Mouse (Mus musculus) Patski (cell line): Measurements from ENCODE around the gene Map3k9. TPM values are rescaled to one million over a fixed set of nuclear protein-coding genes. Genes with fewer than 3 reads are reported as not detected.

ENCODE experiments used
- ATAC-seq: fragments of 100-300 bp; one replicate; pipeline ENCODE4 v1.8.0; 2021
- CTCF ChIA-PET: fragments of 350-600 bp; sonication (Branson Sonifier 250); formaldehyde crosslinking; loops from one replicate; lab custom pipeline; 2022; ENCODE audit warnings: inconsistent platforms; lab: Charles Lee
- POLR2A ChIA-PET: fragments of 350-600 bp; sonication (Branson Sonifier 250); formaldehyde crosslinking; loops from one replicate; lab custom pipeline; 2022; ENCODE audit warnings: antibody characterized with exemption, inconsistent platforms; lab: Charles Lee
- DNase-seq: peaks from one replicate; pipeline ENCODE4 v3.0.0-alpha.2; 2011; ENCODE audit warnings: low read depth, low spot score
- H3K27me3 ChIP-seq: fragments of 371-371 bp; one replicate; pipeline ENCODE4 v1.5.1; 2021
- CTCF ChIP-seq: fragments of 100-300 bp; IDR thresholded peaks from one replicate; pipeline ENCODE4 v1.5.1; 2021
- in situ Hi-C: fragments of 300-500 bp; cut with MboI; formaldehyde crosslinking; loops from 3 replicates; pipeline ENCODE4 v1.11.1; 2018; ENCODE audit warnings: low pct_unique_long_range_greater_than_20kb, mixed read lengths
- polyA plus RNA-seq: library from polyadenylated mRNA; unstranded; gene quantifications from one replicate; pipeline ENCODE4 v1.2.3, GENCODE M21; 2021

The Map3k9 gene
- polyA plus RNA-seq, 1 experiment from 2014 or later = 10.5 TPM

- TF ChIP-seq CTCF = no peak
- POLR2A ChIA-PET = no interaction called here
- DNase-seq = no peak
- CTCF ChIA-PET = no interaction called here
- H3K27me3 ChIP-seq = no peaks in the 10 kb centered on the region
- in situ Hi-C loops = no loop called here
- ATAC-seq = no peak
These were observed 15.6 kb downstream of the Map3k9 start for GRCm38 (mm10) chr12:81765386-81765785.

GRCm38 (mm10) chr12:81764370-81764769, 16.6 kb downstream of the Map3k9 start:
- CTCF ChIA-PET = no interaction called here
- DNase-seq (no peak), ATAC-seq (no peak)
- TF ChIP-seq CTCF = no peak
- POLR2A ChIA-PET = interaction anchor here (0.6 kb wide), 1 partner anchor 864 kb away, joined by 4 read pairs; no protein-coding TSS in a partner anchor
- in situ Hi-C loops = no loop called here
- H3K27me3 ChIP-seq = no peaks in the 10 kb centered on the region

DNA sequence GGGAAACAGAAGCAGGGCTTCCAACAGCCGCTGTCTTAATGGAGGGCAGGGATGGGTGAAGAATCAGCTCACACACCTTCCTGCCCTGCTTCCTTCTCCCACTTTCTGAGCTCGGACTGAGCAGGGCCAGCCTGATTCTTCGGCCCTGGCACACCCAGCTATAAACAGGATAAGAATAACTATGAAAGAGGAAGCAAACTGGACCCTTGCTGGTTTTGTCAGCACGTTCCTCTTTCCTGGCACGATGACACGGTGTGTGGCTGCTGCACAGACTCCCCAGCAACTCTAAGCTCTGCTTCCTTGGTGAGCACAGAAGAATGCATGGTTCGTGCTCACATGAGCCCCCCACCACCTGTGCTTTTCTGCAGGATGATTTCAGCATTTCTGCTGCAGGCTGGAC, 26.3 kb downstream of the Map3k9 start:
- POLR2A ChIA-PET = no interaction called here
- ATAC-seq (no peak), DNase-seq (no peak)
- no peak for TF ChIP-seq CTCF
- CTCF ChIA-PET = interaction anchor here (0.8 to 1.2 kb wide), 3 partner anchors 19 to 34 kb away, joined by 3 read pairs; no protein-coding TSS in a partner anchor
- in situ Hi-C loops = no loop called here
- H3K27me3 ChIP-seq = no peaks in the 10 kb centered on the region

DNA sequence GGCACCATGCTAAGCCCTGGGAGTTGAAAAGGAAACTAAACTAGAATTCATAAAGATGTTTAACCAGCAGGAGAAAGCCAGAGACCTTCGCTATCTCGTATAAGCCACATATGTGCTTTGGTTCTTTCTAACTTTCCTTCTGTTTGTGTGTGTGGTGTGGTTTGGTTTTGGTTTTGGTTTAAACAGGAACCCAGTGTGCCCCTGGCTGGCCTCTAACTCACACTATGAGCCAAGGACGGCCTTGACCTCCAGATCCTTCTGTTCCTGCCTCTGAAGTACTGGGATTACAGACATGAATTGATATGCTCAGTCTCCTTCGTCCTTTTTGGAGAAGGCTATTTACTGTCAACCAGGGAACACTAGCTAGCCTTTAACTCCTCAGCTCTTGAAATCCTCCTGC, 29.9 kb downstream of the Map3k9 start:
- TF ChIP-seq CTCF = no peak
- ATAC-seq (no peak), DNase-seq (no peak)
- CTCF ChIA-PET = no interaction called here
- POLR2A ChIA-PET = no interaction called here
- in situ Hi-C loops = no loop called here
- no peaks in the 10 kb centered on the region for H3K27me3 ChIP-seq

- ATAC-seq (peak; percentile 71), DNase-seq (peak; percentile 55)
- H3K27me3 ChIP-seq = no peaks in the 10 kb centered on the region
- ChIA-PET CTCF (interaction anchor here (2.3 kb wide), 1 partner anchor 40 kb away, joined by 7 read pairs; no protein-coding TSS in a partner anchor), POLR2A (interaction anchor here (0.6 kb wide), 1 partner anchor 438 kb away, joined by 3 read pairs; no protein-coding TSS in a partner anchor)
- no peak for TF ChIP-seq CTCF
- in situ Hi-C loops = no loop called here
These were observed 32.1 kb downstream of the Map3k9 start for GRCm38 (mm10) chr12:81748918-81749317.

DNA sequence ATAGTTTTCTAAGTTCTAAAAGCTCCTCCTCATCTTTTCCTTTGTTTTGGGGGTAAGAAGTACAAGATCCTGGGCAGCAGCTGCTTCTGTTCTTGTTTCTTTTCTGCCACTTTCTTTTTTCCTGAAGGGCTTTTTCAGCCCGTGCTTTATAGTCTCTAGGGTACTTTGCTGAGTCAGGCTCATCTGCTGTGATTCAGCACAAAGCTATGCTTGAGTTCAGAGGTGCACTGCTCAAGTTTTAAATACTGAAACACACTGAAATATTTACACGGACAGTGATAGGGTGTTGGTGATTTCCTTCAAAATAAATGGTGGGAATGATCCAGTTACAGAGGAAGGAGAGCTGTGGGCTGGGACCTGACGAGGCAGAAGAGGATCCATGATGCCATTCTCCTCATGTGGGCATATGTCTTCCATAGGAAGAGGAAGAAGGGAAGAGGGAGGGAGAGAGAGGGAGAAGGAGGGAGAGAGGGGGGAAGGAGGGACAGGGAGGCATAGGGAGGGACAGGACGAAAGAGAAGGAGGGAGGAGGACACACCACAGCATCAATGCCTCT, 32.9 kb downstream of the Map3k9 start:
- DNase-seq (no peak), ATAC-seq (peak; percentile 70)
- no peaks in the 10 kb centered on the region for H3K27me3 ChIP-seq
- TF ChIP-seq CTCF = no peak
- POLR2A ChIA-PET = interaction anchor here (0.9 kb wide), 1 partner anchor 30 kb away, joined by 3 read pairs; no protein-coding TSS in a partner anchor
- CTCF ChIA-PET = interaction anchor here (0.9 to 2.3 kb wide), 4 partner anchors 9 to 41 kb away, joined by 3 to 7 read pairs (median 4); no protein-coding TSS in a partner anchor
- in situ Hi-C loops = no loop called here

- TF ChIP-seq CTCF = no peak
- DNase-seq (no peak), ATAC-seq (no peak)
- no peaks in the 10 kb centered on the region for H3K27me3 ChIP-seq
- CTCF ChIA-PET = interaction anchor here (1.5 kb wide), 1 partner anchor 13 kb away, joined by 3 read pairs; no protein-coding TSS in a partner anchor
- in situ Hi-C loops = no loop called here
- POLR2A ChIA-PET = no interaction called here
These were observed 34.5 kb downstream of the Map3k9 start for GRCm38 (mm10) chr12:81746400-81747024.

GRCm38 (mm10) chr12:81735246-81736070, 45.5 kb downstream of the Map3k9 start:
- no peaks in the 10 kb centered on the region for H3K27me3 ChIP-seq
- ATAC-seq = no peak
- ChIA-PET POLR2A (interaction anchor here (0.5 kb wide), 1 partner anchor 1824 kb away, joined by 5 read pairs; no protein-coding TSS in a partner anchor), CTCF (interaction anchor here (0.8 to 1.7 kb wide), 8 partner anchors 9 to 116 kb away, joined by 3 to 5 read pairs (median 3); no protein-coding TSS in a partner anchor)
- DNase-seq = no peak
- no peak for TF ChIP-seq CTCF
- in situ Hi-C loops = no loop called here

DNA sequence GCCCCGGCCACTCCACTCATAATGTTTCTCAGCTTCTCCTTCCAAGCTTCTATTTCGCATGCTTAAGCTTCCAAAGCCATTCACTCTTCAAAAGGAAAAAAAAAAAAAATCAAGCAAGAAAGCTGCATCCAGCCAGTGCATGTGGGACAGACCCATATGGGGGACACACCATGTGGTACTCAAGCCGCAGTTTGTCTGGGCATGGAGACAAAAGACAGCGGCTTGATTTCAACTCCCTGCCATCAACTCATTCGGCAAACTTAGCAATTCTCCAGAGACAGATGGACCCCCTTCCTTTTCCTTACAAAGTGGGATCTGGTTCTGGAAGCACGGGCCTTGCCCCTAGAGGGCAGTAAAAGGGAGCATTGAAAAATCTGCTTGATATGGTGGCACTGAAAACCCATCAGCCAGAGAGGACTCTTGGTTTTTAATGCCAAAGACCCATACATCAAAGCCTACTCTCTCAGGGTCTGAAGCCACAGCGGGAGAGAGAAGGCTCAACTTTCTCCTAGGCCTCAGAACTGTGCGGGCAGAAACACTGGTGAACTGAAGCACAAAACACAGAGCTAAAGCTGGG, 54.6 kb downstream of the Map3k9 start:
- ChIA-PET POLR2A (interaction anchor here (0.6 kb wide), 1 partner anchor 1273 kb away, joined by 3 read pairs; no protein-coding TSS in a partner anchor), CTCF (interaction anchor here (1.1 to 1.2 kb wide), 2 partner anchors 9 to 24 kb away, joined by 3 to 5 read pairs; no protein-coding TSS in a partner anchor)
- H3K27me3 ChIP-seq = no peaks in the 10 kb centered on the region
- ATAC-seq = no peak
- in situ Hi-C loops = no loop called here
- no peak for DNase-seq
- TF ChIP-seq CTCF = no peak

DNA sequence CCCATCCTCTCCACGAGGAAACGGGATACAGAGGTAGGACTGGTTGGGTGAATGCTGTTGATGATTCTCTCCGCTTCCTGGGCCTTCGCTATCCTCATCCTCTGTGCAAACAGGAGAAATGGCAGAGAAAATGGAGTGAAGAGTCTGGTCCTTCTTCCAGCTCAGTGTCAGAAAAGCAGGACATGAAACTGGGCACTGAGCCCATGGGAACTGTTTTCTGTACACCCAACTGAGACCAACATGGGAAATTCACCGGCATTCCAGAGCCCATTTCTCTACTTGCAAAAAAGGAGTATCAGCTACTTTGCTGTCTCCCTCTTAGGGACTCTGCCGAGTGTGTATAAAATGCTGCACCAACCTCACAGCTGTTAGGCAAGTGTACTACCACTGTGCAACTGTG, 56.2 kb downstream of the Map3k9 start:
- ATAC-seq (no peak), DNase-seq (no peak)
- in situ Hi-C loops = no loop called here
- CTCF ChIA-PET = interaction anchor here (1.2 kb wide), 1 partner anchor 12 kb away, joined by 3 read pairs; no protein-coding TSS in a partner anchor
- TF ChIP-seq CTCF = no peak
- POLR2A ChIA-PET = no interaction called here
- H3K27me3 ChIP-seq = no peaks in the 10 kb centered on the region
